Mouse (Mus musculus): Measurements from ENCODE around the gene Col13a1.

The Col13a1 gene

GRCm38 (mm10) chr10:61827950-61828936, 150.7 kb downstream of the Col13a1 start:
- DNase-seq, result no peak

- DNase-seq, result no peak
Measured at GRCm38 (mm10) chr10:61826753-61827435, 152.0 kb downstream of the Col13a1 start.

- no peak for DNase-seq
Measured at GRCm38 (mm10) chr10:61825979-61826752, 152.7 kb downstream of the Col13a1 start.

- DNase-seq, result no peak
Measured at GRCm38 (mm10) chr10:61825536-61825935, 153.4 kb downstream of the Col13a1 start.

GRCm38 (mm10) chr10:61823731-61824115, 155.2 kb downstream of the Col13a1 start:
- DNase-seq, result no peak

- DNase-seq, result no peak
Measured at GRCm38 (mm10) chr10:61822968-61823730, 155.8 kb downstream of the Col13a1 start.

GRCm38 (mm10) chr10:61820050-61820449, 158.9 kb downstream of the Col13a1 start:
- DNase-seq, result no peak

- DNase-seq, result no peak
Measured at GRCm38 (mm10) chr10:61811987-61812386, 166.9 kb downstream of the Col13a1 start.

- DNase-seq, result no peak
Measured at GRCm38 (mm10) chr10:61798133-61798576, 180.8 kb downstream of the Col13a1 start.

- no peak for DNase-seq
Measured at GRCm38 (mm10) chr10:61795458-61795857, 183.4 kb downstream of the Col13a1 start.

GRCm38 (mm10) chr10:61794971-61795370, 183.9 kb downstream of the Col13a1 start:
- DNase-seq, result no peak

- no peak for DNase-seq
Measured at GRCm38 (mm10) chr10:61793015-61793414, 185.9 kb downstream of the Col13a1 start.

- no peak for DNase-seq
Measured at GRCm38 (mm10) chr10:61788499-61788898, 190.4 kb downstream of the Col13a1 start.

All from cerebellum, postnatal 10 days (tissue).